7 mouse cellular contexts compared by ENCODE assay signal in the genomic region with DNA sequence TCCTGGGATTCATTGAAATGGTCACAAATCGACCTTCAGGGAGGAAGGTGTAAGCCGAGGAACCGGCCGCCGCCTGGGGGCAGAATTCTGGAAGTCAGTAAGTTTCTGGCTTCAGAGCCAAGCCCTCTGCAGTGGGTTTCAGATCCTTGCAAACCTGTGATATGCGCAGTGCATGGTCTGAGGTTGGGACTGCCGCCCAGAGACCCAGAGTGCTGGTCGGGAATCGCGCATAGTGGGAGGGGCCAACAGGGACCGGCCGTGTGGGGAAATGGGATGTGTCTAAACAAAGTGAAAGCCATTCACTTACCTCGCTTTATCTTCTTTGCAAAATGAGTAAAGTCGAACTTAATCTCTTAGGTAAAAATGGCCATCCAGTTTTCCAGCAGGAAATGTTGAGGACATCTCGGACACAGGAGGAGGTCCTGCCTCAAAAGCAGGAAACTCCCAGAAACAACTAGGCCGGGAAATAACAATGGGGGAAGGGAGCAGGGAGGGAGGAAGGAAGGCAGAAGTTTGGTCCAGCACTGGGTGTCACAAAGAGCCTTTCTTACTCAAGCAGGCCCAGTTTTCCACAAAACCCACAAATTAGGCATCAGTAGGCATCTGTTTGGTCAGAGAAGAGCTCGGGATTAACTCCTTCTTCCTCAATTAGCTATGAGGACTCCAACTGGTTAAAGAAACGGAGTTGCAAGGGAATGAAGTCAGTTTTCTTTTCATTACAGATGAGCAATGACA. TPM values are rescaled to one million over a fixed set of nuclear protein-coding genes. Genes with fewer than 3 reads are reported as not detected.
DNase-seq lines count a peak whose midpoint lies in the region; ATAC-seq lines count a peak whose summit lies in the region.

No protein-coding gene starts in this region.

- peaks cover 12% of the 10 kb centered on the region for H3K4me1 ChIP-seq in limb, embryonic 12.5 days (replicated peaks)
- peaks cover 7% of the 10 kb centered on the region for H3K4me1 ChIP-seq in midbrain, embryonic 13.5 days (replicated peaks)

- ATAC-seq in limb, embryonic 12.5 days (ENCODE audit: insufficient number of reproducible peaks, insufficient read depth, low FRiP score, low TSS enrichment, low read depth): peak; percentile 90
- ATAC-seq in midbrain, embryonic 13.5 days: peak; percentile 90

- H3K27me3 ChIP-seq in limb, embryonic 12.5 days: no peaks in the 10 kb centered on the region
- no peaks in the 10 kb centered on the region for H3K27me3 ChIP-seq in midbrain, embryonic 13.5 days

- DNase-seq in adrenal gland, adult 2 months: peak; percentile 85
- DNase-seq in embryo, embryonic 11.5 days (ENCODE audit: low read depth, low spot score): peak; percentile 39
- peak; percentile 85 for DNase-seq in heart, adult 18-20 months
- DNase-seq in kidney, adult 11 months: peak; percentile 75
- DNase-seq in spleen, adult 18-20 months: peak; percentile 40 to 57

- H3K9ac ChIP-seq in limb, embryonic 12.5 days (replicated peaks): 0 out of 2 replicates have a peak overlapping the region, but pooled peaks have one; percentile 27
- peak overlapping the region; percentile 39; the same call in 1 of the 2 replicates for H3K9ac ChIP-seq in midbrain, embryonic 13.5 days (replicated peaks)

- 14% methylated on average over 18 of the region's 18 CpGs for WGBS in limb, embryonic 12.5 days
- 7% methylated on average over 18 of the region's 18 CpGs for WGBS in midbrain, embryonic 13.5 days

- peak overlapping the region; percentile 56 for H3K4me2 ChIP-seq in limb, embryonic 12.5 days
- H3K4me2 ChIP-seq in midbrain, embryonic 13.5 days (replicated peaks): peak overlapping the region; percentile 60

- H3K36me3 ChIP-seq in limb, embryonic 12.5 days: no peaks in the 10 kb centered on the region
- H3K36me3 ChIP-seq in midbrain, embryonic 13.5 days: no peaks in the 10 kb centered on the region

- peak overlapping the region; percentile 33 for H3K4me3 ChIP-seq in limb, embryonic 12.5 days (replicated peaks)
- H3K4me3 ChIP-seq in midbrain, embryonic 13.5 days (replicated peaks): peak overlapping the region; percentile 33

- H3K9me3 ChIP-seq in limb, embryonic 12.5 days: no peaks in the 10 kb centered on the region
- H3K9me3 ChIP-seq in midbrain, embryonic 13.5 days: no peaks in the 10 kb centered on the region

- H3K27ac ChIP-seq in limb, embryonic 12.5 days: peak overlapping the region; percentile 70
- peak overlapping the region; percentile 14; the same call in 1 of the 2 replicates for H3K27ac ChIP-seq in midbrain, embryonic 13.5 days

RNA-seq across cellular contexts. Expression of a gene that starts 0.6 kb away (rescaled TPM):
- total RNA-seq in adrenal gland, adult 2 months (2021): 1 to 10 TPM; 5.9 to 6.9 TPM
- 6.2 and 8.9 TPM in 2 replicates for polyA plus RNA-seq in adrenal gland, adult 2 months (2012; rRNA removed)
- 1 to 10 TPM; 6.2 to 7.8 TPM for total RNA-seq in heart, adult 18-20 months (2021)
- polyA plus RNA-seq in limb, embryonic 12.5 days (2016; fragmentation: Nextera tagmentation; extraction: Ambion mirVana): 0.46 and 0.77 TPM in 2 replicates
- polyA plus RNA-seq in midbrain, embryonic 13.5 days (2015; fragmentation: Nextera tagmentation; extraction: Ambion mirVana): 0.46 and 1.0 TPM in 2 replicates

RNA-seq across cellular contexts. Expression of a gene that starts 28.2 kb away (rescaled TPM):
- 10 to 100 TPM in 1 of 2 experiments, 1 to 10 TPM in 1; 8.6 to 12.8 TPM for total RNA-seq in adrenal gland, adult 2 months (2021)
- 5.3 TPM in 2 replicates for polyA plus RNA-seq in adrenal gland, adult 2 months (2012; rRNA removed)
- total RNA-seq in heart, adult 18-20 months (2021): 1 to 10 TPM; 5.0 to 5.1 TPM
- polyA plus RNA-seq in limb, embryonic 12.5 days (2016; fragmentation: Nextera tagmentation; extraction: Ambion mirVana): 12.0 and 13.0 TPM in 2 replicates
- 4.9 TPM in 2 replicates for polyA plus RNA-seq in midbrain, embryonic 13.5 days (2015; fragmentation: Nextera tagmentation; extraction: Ambion mirVana)

Comparison
In these comparisons a context has a peak if more than half of its experiments do, and no peak if none do; other contexts are left out.
1. Peak in every context shown above with its lines: DNase-seq, ATAC-seq, H3K4me3 ChIP-seq and H3K27ac ChIP-seq.